Mouse (Mus musculus) lung, embryonic 14.5 days (tissue): ENCODE data around the gene Hspa5. TPM values are rescaled to one million over a fixed set of nuclear protein-coding genes. Genes with fewer than 3 reads are reported as not detected.
"Not testable (repeated sequence)": the region's sequence is repeated elsewhere in the genome, so short reads cannot be mapped to it uniquely, and the experiment has no call there.

ENCODE experiments used
- ATAC-seq: fragments of 200-750 bp; cut with Nextera tagmentation; 2 replicates; pipeline ENCODE4 v1.8.0; 2017; ENCODE audit warnings: mild to moderate bottlenecking, moderate TSS enrichment, moderate library complexity; ENCODE audit not compliant: insufficient read depth
- DNase-seq: peaks from one replicate; pipeline ENCODE4 v3.0.0-alpha.2; 2015
- H3K27ac ChIP-seq: fragments of 300-500 bp; sonication (generic); 2 replicates; pipeline ENCODE4 v1.5.1; 2014; ENCODE audit warnings: low read depth, mild to moderate bottlenecking, moderate library complexity
- H3K27me3 ChIP-seq: fragments of 300-500 bp; sonication (generic); 2 replicates; pipeline ENCODE4 v1.6.1; 2014; ENCODE audit warnings: low read length, control low read depth; ENCODE audit not compliant: insufficient read depth
- H3K36me3 ChIP-seq: fragments of 300-500 bp; sonication (generic); 2 replicates; pipeline ENCODE4 v1.6.1; 2014; ENCODE audit warnings: control low read depth; ENCODE audit not compliant: insufficient read depth
- H3K4me1 ChIP-seq: fragments of 300-500 bp; sonication (generic); 2 replicates; pipeline ENCODE4 v1.6.1; 2014; ENCODE audit warnings: antibody characterized with exemption, control low read depth; ENCODE audit not compliant: insufficient read depth
- H3K4me2 ChIP-seq: fragments of 300-500 bp; sonication (generic); 2 replicates; pipeline ENCODE4 v1.6.1; 2014; ENCODE audit warnings: mild to moderate bottlenecking
- H3K4me3 ChIP-seq: fragments of 300-500 bp; sonication (generic); 2 replicates; pipeline ENCODE4 v1.5.1; 2014; ENCODE audit warnings: low read depth, low read length
- H3K9ac ChIP-seq: fragments of 300-500 bp; sonication (generic); 2 replicates; pipeline ENCODE4 v1.6.1; 2014
- H3K9me3 ChIP-seq: fragments of 300-500 bp; sonication (generic); 2 replicates; pipeline ENCODE4 v1.6.1; 2016; ENCODE audit warnings: low read depth, low read length, control low read depth
- CTCF ChIP-seq: IDR thresholded peaks from 2 replicates; pipeline ENCODE4 v1.5.1; 2016; ENCODE audit warnings: antibody characterized with exemption, low read depth
- WGBS: fragments of 180-500 bp; shearing (Covaris S2); extraction: QIAGEN DNeasy Blood & Tissue Kit; methylation state at CpG from one replicate; pipeline ENCODE4 v1.1.7; 2014; 5-methylcytosine and 5-hydroxymethylcytosine counted together
- polyA plus RNA-seq: library from polyadenylated mRNA; unstranded; fragments of >200 nt; fragmentation: Nextera tagmentation; extraction: Ambion mirVana; gene quantifications from 2 replicates; pipeline ENCODE4 v1.2.1, GENCODE M21; 2014

Hspa5 gene
- polyA plus RNA-seq, 1 experiment from 2014 or later = 981 TPM

DNA sequence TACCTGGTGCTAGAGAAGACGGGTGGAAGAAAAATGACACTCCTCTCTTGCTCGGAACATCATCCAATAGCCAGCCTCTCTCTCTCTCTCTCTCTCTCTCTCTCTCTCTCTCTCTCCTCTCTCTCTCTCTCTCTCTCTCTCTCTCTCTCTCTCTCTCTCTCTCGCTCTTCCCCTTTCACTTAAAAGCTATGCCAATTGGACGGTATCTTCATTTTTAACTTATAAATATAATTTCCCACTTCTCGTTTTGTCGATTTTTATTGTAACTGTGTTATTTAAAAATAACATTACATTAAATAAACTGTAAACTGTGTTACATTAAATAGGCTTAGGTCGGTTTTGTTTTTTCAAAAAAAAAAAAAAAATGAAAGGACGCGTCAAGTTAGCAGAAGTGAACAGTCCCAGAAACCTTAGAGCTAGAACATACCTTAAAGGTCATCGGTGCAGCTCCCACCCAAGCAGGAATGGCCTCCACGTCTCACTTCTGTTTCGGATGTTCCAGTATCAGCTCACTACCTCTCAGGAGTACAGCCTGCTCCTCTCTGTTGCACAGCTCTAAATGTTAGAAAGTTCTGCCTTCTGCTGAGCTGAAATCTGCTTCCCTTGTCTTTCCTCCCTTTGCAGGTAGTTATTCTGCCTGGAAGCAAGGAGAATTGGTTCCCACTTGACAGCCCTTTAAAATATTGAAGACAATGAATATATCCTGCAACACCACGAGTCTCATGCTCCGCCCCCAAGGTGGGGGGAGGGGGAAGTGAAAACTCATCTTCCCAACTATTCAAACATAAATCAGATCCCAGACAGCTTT, 17.0 kb upstream of the Hspa5 start, which contains the start of gene Gapvd1:
Gene Gapvd1 (minus strand): TSS at position 682 of the 808 bp plus-strand sequence.
- H3K27me3 ChIP-seq = no peaks in the 10 kb centered on the region
- peak within 1 kb of the TSS; percentile 93 for H3K9ac ChIP-seq
- H3K4me3 ChIP-seq = peak within 1 kb of the TSS; percentile 93
- H3K9me3 ChIP-seq = no peaks in the 10 kb centered on the region
- peak within 1 kb of the TSS; percentile 75 for H3K4me2 ChIP-seq
- no peak for TF ChIP-seq CTCF
- under 1% methylated on average over 14 of the region's 14 CpGs for WGBS
- H3K27ac ChIP-seq = peak within 1 kb of the TSS; percentile 94
- ATAC-seq (0 out of 2 replicates have a peak, but pooled peaks have one; percentile 38), DNase-seq (peak; percentile 62)
- no peaks in the 10 kb centered on the region for H3K4me1 ChIP-seq
- no peaks in the 10 kb centered on the region for H3K36me3 ChIP-seq

GRCm38 (mm10) chr2:34757341-34757740, 14.4 kb upstream of the Hspa5 start:
- ATAC-seq (no peak), DNase-seq (no peak)
- 61% methylated on average over 1 of the region's 1 CpGs for WGBS
- Histone ChIP-seq H3K4me1 (no peaks in the 10 kb centered on the region), H3K4me2 (no peak overlapping the region), H3K36me3 (no peaks in the 10 kb centered on the region), H3K9me3 (no peaks in the 10 kb centered on the region), H3K27ac (no peak overlapping the region), H3K27me3 (no peaks in the 10 kb centered on the region), H3K4me3 (no peak overlapping the region), H3K9ac (no peak overlapping the region)
- TF ChIP-seq CTCF = no peak

- not testable (repeated sequence) for H3K9ac ChIP-seq, H3K4me3 ChIP-seq, ATAC-seq, H3K36me3 ChIP-seq, H3K9me3 ChIP-seq, H3K4me1 ChIP-seq, H3K27ac ChIP-seq, DNase-seq, H3K27me3 ChIP-seq, H3K4me2 ChIP-seq
- 88% methylated on average over 5 of the region's 5 CpGs for WGBS
Measured at GRCm38 (mm10) chr2:34761272-34761671, 10.5 kb upstream of the Hspa5 start.

DNA sequence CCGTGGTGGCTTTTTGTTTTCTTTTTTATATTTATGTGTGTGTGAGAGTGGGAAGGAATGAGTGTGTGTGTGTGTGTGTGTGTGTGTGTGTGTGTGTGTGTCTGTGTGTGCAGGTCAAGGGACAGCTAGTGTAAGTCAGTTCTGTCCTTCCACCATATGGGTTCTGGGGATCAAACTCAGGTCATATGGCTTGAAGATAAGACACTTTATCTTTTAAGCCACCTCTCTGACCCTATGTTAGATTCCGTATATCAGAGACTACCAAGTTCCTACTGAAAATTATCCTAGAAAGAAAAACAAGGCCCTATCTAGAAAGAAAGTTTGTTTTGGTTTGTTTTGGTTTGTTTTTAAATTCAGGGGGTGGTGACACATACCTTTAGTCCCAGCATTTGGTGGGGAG, 9.6 kb upstream of the Hspa5 start:
- no peaks in the 10 kb centered on the region for H3K9me3 ChIP-seq
- no peaks in the 10 kb centered on the region for H3K4me1 ChIP-seq
- no peaks in the 10 kb centered on the region for H3K27me3 ChIP-seq
- WGBS = 64% methylated on average over 2 of the region's 2 CpGs
- no peaks in the 10 kb centered on the region for H3K36me3 ChIP-seq
- no peak for DNase-seq
- no peak overlapping the region for H3K27ac ChIP-seq
- ATAC-seq = no peak
- no peak overlapping the region for H3K4me3 ChIP-seq
- no peak overlapping the region for H3K4me2 ChIP-seq
- TF ChIP-seq CTCF = no peak
- H3K9ac ChIP-seq = no peak overlapping the region

- WGBS = 48% methylated on average over 2 of the region's 2 CpGs
- Histone ChIP-seq H3K4me2 (no peak overlapping the region), H3K36me3 (no peaks in the 10 kb centered on the region), H3K4me3 (no peak overlapping the region), H3K27me3 (no peaks in the 10 kb centered on the region), H3K27ac (no peak overlapping the region), H3K9me3 (no peaks in the 10 kb centered on the region), H3K4me1 (no peaks in the 10 kb centered on the region), H3K9ac (no peak overlapping the region)
- no peak for ATAC-seq
- DNase-seq = no peak
- TF ChIP-seq CTCF = no peak
Measured at GRCm38 (mm10) chr2:34762872-34763271, 8.9 kb upstream of the Hspa5 start.

GRCm38 (mm10) chr2:34764801-34765200, 7.0 kb upstream of the Hspa5 start:
- H3K36me3 ChIP-seq = no peaks in the 10 kb centered on the region
- H3K9me3 ChIP-seq = no peaks in the 10 kb centered on the region
- no peak overlapping the region for H3K4me2 ChIP-seq
- WGBS = 54% methylated on average over 12 of the region's 12 CpGs
- no peak overlapping the region for H3K4me3 ChIP-seq
- no peak overlapping the region for H3K9ac ChIP-seq
- no peaks in the 10 kb centered on the region for H3K27me3 ChIP-seq
- no peak for TF ChIP-seq CTCF
- no peaks in the 10 kb centered on the region for H3K4me1 ChIP-seq
- no peak overlapping the region for H3K27ac ChIP-seq
- ATAC-seq (no peak), DNase-seq (no peak)

DNA sequence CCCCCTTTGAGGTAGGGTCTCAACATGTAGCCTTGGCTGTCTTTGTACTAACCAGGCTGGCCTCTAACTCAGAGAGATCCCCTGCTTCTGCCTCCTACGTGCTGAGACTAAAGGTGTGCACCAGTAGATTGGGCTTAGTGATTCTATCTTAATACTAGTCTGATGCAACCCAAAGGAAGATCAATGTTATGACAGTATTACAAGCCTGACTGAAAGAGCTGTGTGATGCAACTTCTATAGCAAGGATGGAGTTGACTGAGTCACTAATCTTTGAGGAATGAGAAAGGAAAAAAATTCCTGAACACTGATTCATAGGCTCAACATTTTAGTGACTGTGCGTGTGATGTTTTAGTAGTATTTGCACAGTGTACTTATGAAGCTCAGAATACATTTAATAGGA, 1.7 kb upstream of the Hspa5 start:
- DNase-seq (no peak), ATAC-seq (no peak)
- peak overlapping the region; percentile 75 for H3K4me2 ChIP-seq
- no peak for TF ChIP-seq CTCF
- no peak overlapping the region for H3K27ac ChIP-seq
- no peaks in the 10 kb centered on the region for H3K9me3 ChIP-seq
- H3K4me1 ChIP-seq = peaks cover 19% of the 10 kb centered on the region
- WGBS = 84% methylated on average over 2 of the region's 2 CpGs
- H3K4me3 ChIP-seq = no peak overlapping the region
- peaks cover 26% of the 10 kb centered on the region for H3K36me3 ChIP-seq
- no peaks in the 10 kb centered on the region for H3K27me3 ChIP-seq
- H3K9ac ChIP-seq = no peak overlapping the region
